Mouse (Mus musculus): ENCODE results near the gene Olfr365.

The Olfr365 gene

GRCm38 (mm10) chr2:37187898-37188297, at the start of gene Olfr365:
Olfr365 (plus strand) TSS chr2:37188198.
- no peak for DNase-seq (ENCODE audit: low spot score in 2 of 2)

DNA sequence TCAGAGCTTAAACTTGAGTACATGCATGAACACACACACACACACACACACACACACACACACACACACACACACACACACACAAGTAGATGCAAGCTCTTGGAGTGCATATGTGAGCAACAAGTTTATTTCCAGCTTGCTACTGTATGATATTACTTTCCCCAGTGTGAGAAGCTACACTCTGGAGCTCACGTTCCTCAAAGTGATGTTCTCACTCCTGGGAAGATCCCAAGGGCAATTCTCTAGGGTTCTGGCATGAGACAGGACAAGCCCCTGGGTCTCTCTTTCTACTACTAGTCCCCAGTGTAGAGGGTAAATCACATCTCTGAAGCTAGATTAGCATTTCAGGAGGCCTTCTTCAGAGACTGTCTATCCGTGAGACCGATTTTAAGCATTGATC, 49.0 kb upstream of the Olfr365 start, which contains the start of gene Olfr364-ps1:
Olfr364-ps1 (plus strand) TSS at position 301 of the 400 bp plus-strand sequence.
- no peak for DNase-seq (ENCODE audit: low spot score in 2 of 2)

DNA sequence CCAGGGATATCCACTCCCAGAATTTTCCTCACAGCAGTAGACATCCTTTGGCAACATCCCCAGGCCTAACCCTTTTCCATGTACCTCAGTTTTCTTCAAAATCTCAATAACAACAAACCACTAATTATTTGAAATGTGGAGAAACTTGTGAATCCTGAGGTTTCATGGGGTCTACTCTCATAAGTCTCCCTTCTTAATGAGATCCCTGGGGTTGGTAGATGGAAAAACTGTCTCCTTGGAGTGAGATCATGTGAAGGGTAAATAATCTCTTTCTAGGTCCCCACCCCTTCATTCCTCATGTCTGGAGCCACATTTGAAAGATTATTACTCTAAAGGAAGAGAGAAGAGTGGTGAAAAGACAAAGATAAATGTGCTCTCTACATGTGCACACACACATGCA, 23.3 kb downstream of the Olfr365 start, which contains the start of gene Olfr366:
Olfr366 (plus strand) TSS at position 301 of the 400 bp plus-strand sequence.
- no peak for DNase-seq (ENCODE audit: low spot score in 2 of 2)

Data from right cerebral cortex, adult 2 months (tissue).